Mouse (Mus musculus) cerebellum, postnatal 36 days (tissue): ENCODE data around the gene Aplp2.

Source experiments
- DNase-seq, 2 experiments: peaks; one replicate each; pipeline ENCODE4 v3.0.0; 2021 to 2022; ENCODE audit warnings: mixed read lengths in 2 of 2

Gene Aplp2

DNA sequence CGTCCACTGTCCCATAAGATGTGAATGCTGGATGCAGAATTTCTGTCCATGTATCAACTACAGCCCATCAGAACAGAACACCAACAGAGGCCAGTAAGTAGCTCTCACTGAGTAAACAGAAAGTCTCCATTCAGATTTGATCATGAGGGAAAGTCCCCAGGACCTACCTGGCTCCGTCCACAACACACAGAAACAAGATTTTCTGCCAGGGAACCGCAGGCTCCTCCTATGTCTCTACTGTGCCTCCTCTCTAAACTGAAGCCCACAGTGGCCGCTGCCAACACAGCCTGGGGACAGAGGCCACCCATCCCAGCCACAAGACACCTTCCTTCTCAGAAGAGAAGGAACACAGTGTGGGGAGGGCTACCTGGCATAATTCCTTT, 91.1 kb downstream of the Aplp2 start:
- no peak for DNase-seq

DNA sequence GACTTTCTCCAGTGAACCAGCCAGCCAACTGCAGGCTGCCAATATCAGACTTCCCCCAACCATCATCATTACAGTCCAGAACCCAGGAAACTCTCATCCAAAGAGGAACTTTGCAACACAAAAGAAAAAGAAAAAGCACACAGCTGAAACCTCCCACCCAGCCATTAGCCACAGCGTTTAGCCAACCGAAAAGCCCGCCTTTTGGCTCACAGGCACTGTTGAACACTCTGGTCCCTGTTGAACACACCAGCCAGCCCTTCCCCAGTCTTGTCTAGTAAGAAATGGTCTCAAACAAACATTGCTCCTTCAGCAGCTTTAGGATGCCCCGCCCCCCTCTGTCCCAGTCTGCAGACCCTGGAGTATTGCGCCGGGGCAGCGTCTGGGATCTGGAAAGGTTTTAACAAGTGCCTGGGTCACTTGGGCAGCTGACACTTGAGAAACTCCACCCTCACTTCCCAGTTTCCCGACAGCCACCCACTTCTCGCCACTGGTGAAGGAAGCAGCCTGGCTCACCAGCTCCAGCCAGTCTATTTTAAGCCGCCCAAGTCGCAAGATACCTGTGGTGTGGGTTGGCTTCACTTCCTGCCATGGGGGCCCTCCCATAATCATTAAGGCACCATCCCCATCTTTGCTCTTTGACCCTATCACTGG, 91.6 kb downstream of the Aplp2 start:
- no peak for DNase-seq

GRCm38 (mm10) chr9:31119405-31119804, 92.2 kb downstream of the Aplp2 start:
- DNase-seq, result no peak

- no peak for DNase-seq
Observed at GRCm38 (mm10) chr9:31118520-31119298, 92.9 kb downstream of the Aplp2 start.

GRCm38 (mm10) chr9:31117488-31117887, 94.1 kb downstream of the Aplp2 start:
- DNase-seq, result no peak

GRCm38 (mm10) chr9:31117088-31117487, 94.5 kb downstream of the Aplp2 start:
- DNase-seq, result no peak

DNA sequence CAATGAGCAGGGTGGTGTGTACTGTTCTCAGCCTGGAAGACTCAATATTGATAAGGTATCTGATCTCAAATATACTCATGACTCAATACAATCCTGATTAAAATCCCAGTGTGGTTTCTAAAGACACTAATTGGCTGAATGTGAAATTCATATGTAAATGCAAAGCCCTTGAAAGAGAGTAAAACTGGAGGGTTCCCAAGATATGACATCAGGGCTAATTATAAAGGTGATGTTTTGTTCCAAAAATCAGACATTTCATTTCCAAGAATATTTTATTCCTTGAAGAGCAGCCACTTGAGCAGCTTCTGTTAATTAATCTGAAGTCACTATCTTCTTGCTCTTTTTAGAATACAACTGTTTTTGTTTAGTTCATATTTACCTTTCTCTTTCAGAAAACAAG, 96.0 kb downstream of the Aplp2 start:
- DNase-seq, result no peak

- DNase-seq, result no peak
Observed at GRCm38 (mm10) chr9:31108464-31108863, 103.2 kb downstream of the Aplp2 start.
